Mouse (Mus musculus) forebrain, embryonic 14.5 days (tissue): ENCODE data around the gene Cd248. TPM values are rescaled to one million over a fixed set of nuclear protein-coding genes. Genes with fewer than 3 reads are reported as not detected.

Source experiments
- ATAC-seq: fragments of 200-750 bp; cut with Nextera tagmentation; 2 replicates; pipeline ENCODE4 v1.8.0; 2017; ENCODE audit warnings: mild to moderate bottlenecking, moderate library complexity
- DNase-seq: peaks from one replicate; pipeline ENCODE4 v3.0.0-alpha.2; 2015; ENCODE audit warnings: low spot score
- H3K27ac ChIP-seq: fragments of 300-500 bp; sonication (generic); 2 replicates; pipeline ENCODE4 v1.5.1; 2014; ENCODE audit warnings: low read depth, mild to moderate bottlenecking, control low read depth, low read length, moderate library complexity
- H3K27me3 ChIP-seq: fragments of 300-500 bp; sonication (generic); replicated peaks from 2 replicates; pipeline ENCODE4 v1.6.1; 2014; ENCODE audit warnings: low read length, control low read depth, mixed read lengths; ENCODE audit not compliant: control insufficient read depth, insufficient read depth
- H3K36me3 ChIP-seq: fragments of 300-500 bp; sonication (generic); 2 replicates; pipeline ENCODE4 v1.6.1; 2014; ENCODE audit warnings: low read length, control low read depth; ENCODE audit not compliant: control insufficient read depth, insufficient read depth
- H3K4me1 ChIP-seq: fragments of 300-500 bp; sonication (generic); 2 replicates; pipeline ENCODE4 v1.6.1; 2014; ENCODE audit warnings: antibody characterized with exemption, low read length, control low read depth; ENCODE audit not compliant: control insufficient read depth, insufficient read depth
- H3K4me2 ChIP-seq: fragments of 300-500 bp; sonication (generic); 2 replicates; pipeline ENCODE4 v1.6.1; 2014; ENCODE audit warnings: mild to moderate bottlenecking, control low read depth, low read length
- H3K4me3 ChIP-seq: fragments of 300-500 bp; sonication (generic); 2 replicates; pipeline ENCODE4 v1.5.1; 2014; ENCODE audit warnings: low read depth, low read length, control low read depth
- H3K9ac ChIP-seq: fragments of 300-500 bp; sonication (generic); 2 replicates; pipeline ENCODE4 v1.6.1; 2014; ENCODE audit warnings: mild to moderate bottlenecking, low read length, control low read depth, moderate library complexity
- H3K9me3 ChIP-seq: fragments of 300-500 bp; sonication (generic); replicated peaks from 2 replicates; pipeline ENCODE4 v1.6.1; 2016; ENCODE audit warnings: low read length, control low read depth, mixed read lengths; ENCODE audit not compliant: control insufficient read depth
- WGBS: fragments of 180-500 bp; shearing (Covaris S2); extraction: QIAGEN DNeasy Blood & Tissue Kit; methylation state at CpG from one replicate; pipeline ENCODE4 v1.1.7; 2014; 5-methylcytosine and 5-hydroxymethylcytosine counted together
- polyA plus RNA-seq: library from polyadenylated mRNA; unstranded; fragments of >200 nt; fragmentation: Nextera tagmentation; extraction: Ambion mirVana; gene quantifications from 2 replicates; pipeline ENCODE4 v1.2.1, GENCODE M21; 2014

The Cd248 gene
- polyA plus RNA-seq, 1 experiment from 2014 or later, result 12.5 TPM

DNA sequence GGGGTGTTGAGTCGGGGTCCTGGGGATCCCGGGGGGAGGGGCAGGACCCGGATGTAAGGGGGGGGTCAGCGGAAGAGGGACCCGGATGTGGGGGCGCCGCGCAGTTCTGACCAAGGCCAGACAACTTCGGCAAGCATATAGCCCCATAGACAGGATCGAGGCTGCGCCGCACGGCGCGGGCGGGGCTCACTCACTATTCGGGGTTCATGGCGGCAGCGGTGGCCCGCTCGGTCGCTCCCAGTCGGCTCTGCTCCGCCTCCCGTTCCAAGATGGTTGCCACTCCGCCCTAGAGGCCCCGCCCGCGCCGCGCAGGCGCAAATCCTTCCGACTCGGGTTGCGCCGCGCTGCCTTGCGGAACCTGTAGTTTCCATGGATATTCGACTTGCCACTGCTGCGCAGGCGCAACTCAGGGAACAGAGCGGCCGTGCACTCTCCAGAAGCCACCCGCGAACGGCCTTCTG lies 38.9 kb downstream of the Cd248 start, which contains the start of gene Rab1b:
TSS of gene Rab1b (minus strand) at position 342 of the 461 bp plus-strand sequence.
- peak within 1 kb of the TSS; percentile 91 for H3K4me2 ChIP-seq
- peaks cover 75% of the 10 kb centered on the region for H3K36me3 ChIP-seq
- peaks cover 7% of the 10 kb centered on the region for H3K4me1 ChIP-seq
- H3K4me3 ChIP-seq, result peak within 1 kb of the TSS; percentile 61
- 0% methylated on average over 44 of the region's 46 CpGs for WGBS
- H3K27ac ChIP-seq, result peak within 1 kb of the TSS; percentile 94
- DNase-seq (peak; percentile 99), ATAC-seq (peak; percentile 95)
- H3K27me3 ChIP-seq, result no peaks in the 10 kb centered on the region
- no peaks in the 10 kb centered on the region for H3K9me3 ChIP-seq
- peak within 1 kb of the TSS; percentile 92 for H3K9ac ChIP-seq

DNA sequence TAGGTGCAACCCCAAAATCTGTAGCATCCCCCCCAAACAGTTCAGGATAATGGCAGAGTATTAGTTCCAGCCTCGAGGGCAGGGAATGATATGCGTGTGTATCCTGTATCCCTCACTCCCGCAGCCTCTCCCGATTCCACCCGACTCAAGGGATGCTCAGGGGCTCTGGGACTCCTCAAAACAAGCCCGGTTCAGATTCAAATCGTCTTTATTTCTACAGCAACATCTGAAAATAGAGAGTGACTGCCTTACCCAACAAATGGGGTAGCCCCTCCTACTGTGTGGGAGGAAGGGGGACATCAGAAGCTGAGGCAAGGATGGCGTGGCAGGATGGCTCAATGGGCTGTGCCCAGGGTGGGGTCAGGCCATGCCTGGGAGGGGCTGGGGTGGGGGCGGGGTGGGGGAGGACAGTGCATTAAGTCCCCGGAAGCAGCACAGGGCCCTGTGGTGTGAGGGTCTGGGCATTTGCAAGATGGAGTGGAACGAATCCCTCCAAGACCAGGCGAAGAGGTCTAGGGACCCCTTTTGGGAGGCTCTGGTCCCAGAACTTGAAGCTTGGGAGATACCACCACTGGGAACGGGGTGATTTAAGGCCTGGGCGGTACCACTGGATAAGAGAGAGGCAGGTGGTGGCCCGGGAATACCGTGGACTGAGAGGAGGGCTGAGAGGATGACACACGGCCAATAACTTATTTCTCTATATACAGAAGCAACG lies 39.8 kb downstream of the Cd248 start:
- H3K4me3 ChIP-seq, result no peak overlapping the region
- peaks cover 7% of the 10 kb centered on the region for H3K4me1 ChIP-seq
- ATAC-seq (0 out of 2 replicates have a peak, but pooled peaks have one; percentile 5), DNase-seq (no peak)
- no peak overlapping the region for H3K27ac ChIP-seq
- no peak overlapping the region for H3K9ac ChIP-seq
- H3K27me3 ChIP-seq, result no peaks in the 10 kb centered on the region
- peaks cover 75% of the 10 kb centered on the region for H3K36me3 ChIP-seq
- 80% methylated on average over 18 of the region's 18 CpGs for WGBS
- no peaks in the 10 kb centered on the region for H3K9me3 ChIP-seq
- H3K4me2 ChIP-seq, result no peak overlapping the region

DNA sequence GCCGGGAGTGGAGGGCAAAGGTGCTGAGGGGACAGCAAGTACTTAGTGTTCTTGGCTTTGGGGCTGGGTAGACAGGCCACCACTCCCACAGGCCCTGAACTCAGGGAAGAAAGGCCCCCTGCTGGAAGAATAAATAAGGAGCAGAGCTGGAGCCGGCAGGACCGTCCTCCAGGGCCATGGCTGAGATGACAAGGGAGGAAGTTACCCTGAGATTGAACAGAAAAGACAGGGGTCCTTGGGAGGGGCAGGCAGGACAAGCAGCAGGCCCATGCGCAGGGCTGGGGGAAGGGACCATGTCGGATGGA lies 40.3 kb downstream of the Cd248 start:
- DNase-seq, result no peak
- peaks cover 73% of the 10 kb centered on the region for H3K36me3 ChIP-seq

GRCm38 (mm10) chr19:5108702-5109101 lies 40.8 kb downstream of the Cd248 start:
- no peak for DNase-seq
- H3K4me1 ChIP-seq, result peaks cover 7% of the 10 kb centered on the region
- H3K4me2 ChIP-seq, result no peak overlapping the region
- no peak for ATAC-seq
- H3K27ac ChIP-seq, result no peak overlapping the region
- no peak overlapping the region for H3K9ac ChIP-seq
- H3K27me3 ChIP-seq, result no peaks in the 10 kb centered on the region
- WGBS, result 69% methylated on average over 4 of the region's 4 CpGs
- no peak overlapping the region for H3K4me3 ChIP-seq
- peaks cover 73% of the 10 kb centered on the region for H3K36me3 ChIP-seq
- no peaks in the 10 kb centered on the region for H3K9me3 ChIP-seq

More for the DNA sequence above, 40.3 kb downstream of the Cd248 start:
- Histone ChIP-seq H3K9me3 (no peaks in the 10 kb centered on the region), H3K27me3 (no peaks in the 10 kb centered on the region), H3K27ac (no peak overlapping the region), H3K4me3 (no peak overlapping the region), H3K4me2 (no peak overlapping the region), H3K9ac (no peak overlapping the region), H3K4me1 (peaks cover 7% of the 10 kb centered on the region)
- ATAC-seq, result no peak
- 33% methylated on average over 5 of the region's 5 CpGs for WGBS

DNA sequence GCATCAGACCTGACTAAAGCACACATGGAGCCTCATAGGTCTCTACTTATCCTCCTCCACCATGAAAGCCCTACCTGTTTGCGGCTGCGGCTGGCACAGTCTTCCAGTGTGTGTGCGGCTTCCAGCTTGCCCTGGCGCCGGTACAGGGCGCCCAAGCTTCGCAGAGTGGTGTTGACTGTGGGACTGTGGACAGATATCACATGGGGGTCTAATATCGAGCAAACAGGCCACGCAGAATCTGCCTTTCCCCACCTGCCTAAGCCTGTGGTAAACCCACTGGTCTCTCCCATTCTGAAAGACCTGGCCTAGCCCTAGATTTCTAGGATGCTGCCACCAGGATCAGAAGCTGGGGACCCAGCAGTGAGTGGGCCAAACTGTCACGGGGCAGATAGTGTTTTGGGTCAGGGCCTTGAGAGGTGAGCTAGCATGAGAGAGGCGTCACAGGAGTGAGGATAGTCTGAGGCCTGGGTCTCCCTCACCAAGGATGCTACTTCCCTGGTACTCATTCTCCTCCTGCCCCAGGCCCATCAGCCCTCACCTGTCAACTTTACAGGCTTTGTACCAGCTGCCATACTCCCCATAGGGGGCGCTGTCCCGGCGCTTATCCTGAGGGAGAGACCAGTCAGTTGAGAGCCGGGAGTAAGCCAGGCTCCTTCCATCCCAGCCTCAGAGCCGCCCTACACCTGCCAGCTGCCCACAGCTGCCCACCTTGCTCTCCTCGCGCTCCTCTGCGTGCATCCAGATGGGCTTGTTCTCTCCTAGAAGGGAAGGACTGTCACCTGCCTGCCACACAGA lies 42.0 kb downstream of the Cd248 start:
- ATAC-seq (no peak), DNase-seq (no peak)

DNA sequence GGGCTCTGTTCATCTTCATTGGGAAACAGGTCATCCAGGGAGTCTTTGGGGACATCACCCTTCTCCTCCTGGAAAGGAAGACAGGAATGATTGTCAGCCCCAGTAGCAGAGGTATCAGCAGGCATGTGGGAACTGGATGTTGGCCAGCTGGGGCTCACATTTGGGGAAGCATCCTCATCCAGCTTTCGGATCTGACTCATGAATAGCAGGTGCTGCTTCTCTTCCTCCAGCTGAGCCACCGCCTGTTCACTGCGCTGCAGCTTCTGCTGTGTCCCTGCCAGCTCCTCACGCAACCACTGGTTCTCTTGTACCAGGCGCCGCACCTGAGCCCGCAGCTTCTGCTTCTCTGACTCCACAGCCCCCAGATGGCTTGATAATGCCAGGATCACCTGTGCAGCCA lies 45.9 kb downstream of the Cd248 start:
- Histone ChIP-seq H3K4me3 (no peak overlapping the region), H3K4me2 (no peak overlapping the region), H3K27me3 (no peaks in the 10 kb centered on the region), H3K27ac (no peak overlapping the region), H3K9me3 (no peaks in the 10 kb centered on the region), H3K4me1 (peaks cover 11% of the 10 kb centered on the region; the same call in 1 of the 2 replicates), H3K36me3 (peaks cover 52% of the 10 kb centered on the region), H3K9ac (no peak overlapping the region)
- WGBS, result 89% methylated on average over 7 of the region's 7 CpGs
- DNase-seq (no peak), ATAC-seq (no peak)

More for the DNA sequence above, 42.0 kb downstream of the Cd248 start:
- Histone ChIP-seq H3K4me3 (no peak overlapping the region), H3K27ac (no peak overlapping the region), H3K27me3 (no peaks in the 10 kb centered on the region), H3K9me3 (no peaks in the 10 kb centered on the region), H3K4me2 (no peak overlapping the region), H3K9ac (no peak overlapping the region), H3K36me3 (peaks cover 66% of the 10 kb centered on the region), H3K4me1 (peaks cover 7% of the 10 kb centered on the region)
- 71% methylated on average over 19 of the region's 19 CpGs for WGBS

GRCm38 (mm10) chr19:5117494-5118383 lies 49.9 kb downstream of the Cd248 start:
- H3K27me3 ChIP-seq, result no peaks in the 10 kb centered on the region
- H3K9me3 ChIP-seq, result no peaks in the 10 kb centered on the region
- DNase-seq (peak; percentile 91), ATAC-seq (peak; percentile 95)
- peak overlapping the region; percentile 82 for H3K9ac ChIP-seq
- WGBS, result under 1% methylated on average over 80 of the region's 83 CpGs
- peaks cover 11% of the 10 kb centered on the region; the same call in 1 of the 2 replicates for H3K4me1 ChIP-seq
- peak overlapping the region; percentile 88 for H3K4me3 ChIP-seq
- peaks cover 12% of the 10 kb centered on the region for H3K36me3 ChIP-seq
- peak overlapping the region; percentile 69 for H3K4me2 ChIP-seq
- peak overlapping the region; percentile 90 for H3K27ac ChIP-seq

- H3K4me3 ChIP-seq, result peak within 1 kb of the TSS; percentile 88
- ATAC-seq, result no peak
- no peak for DNase-seq
- no peaks in the 10 kb centered on the region for H3K9me3 ChIP-seq
- no peaks in the 10 kb centered on the region for H3K27me3 ChIP-seq
- peak within 1 kb of the TSS; percentile 90 for H3K27ac ChIP-seq
- peak within 1 kb of the TSS; percentile 82 for H3K9ac ChIP-seq
- peaks cover 11% of the 10 kb centered on the region; the same call in 1 of the 2 replicates for H3K4me1 ChIP-seq
- peak within 1 kb of the TSS; percentile 69 for H3K4me2 ChIP-seq
- WGBS, result 1% methylated on average over 18 of the region's 18 CpGs
- H3K36me3 ChIP-seq, result peaks cover 8% of the 10 kb centered on the region
These were observed 50.5 kb downstream of the Cd248 start, which contains the start of gene Klc2 for GRCm38 (mm10) chr19:5118384-5118698. Gene Klc2, minus strand, starts transcription at chr19:5118560.
